Mouse (Mus musculus): ENCODE data around the gene Cry2.

Gene Cry2

DNA sequence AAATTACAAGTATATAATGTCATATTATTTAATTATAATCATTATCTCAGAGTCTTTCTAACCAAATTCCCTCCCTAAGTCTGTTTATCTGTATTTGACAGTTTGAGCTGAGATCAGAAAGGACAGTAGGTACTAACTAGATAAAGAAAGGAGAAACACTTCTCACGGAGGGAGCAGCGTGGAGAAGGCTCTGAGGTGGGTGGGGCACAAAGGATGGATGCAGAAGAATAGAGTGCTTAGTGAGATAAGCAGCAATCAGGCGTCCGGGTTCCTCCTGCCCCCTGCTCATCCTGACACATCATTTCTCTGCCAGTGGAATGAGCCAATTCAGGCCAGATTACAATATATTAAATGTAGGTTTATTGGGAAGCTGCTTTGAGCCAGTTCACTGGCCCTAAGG is 10.5 kb upstream of the Cry2 start:
- no peak for DNase-seq

DNA sequence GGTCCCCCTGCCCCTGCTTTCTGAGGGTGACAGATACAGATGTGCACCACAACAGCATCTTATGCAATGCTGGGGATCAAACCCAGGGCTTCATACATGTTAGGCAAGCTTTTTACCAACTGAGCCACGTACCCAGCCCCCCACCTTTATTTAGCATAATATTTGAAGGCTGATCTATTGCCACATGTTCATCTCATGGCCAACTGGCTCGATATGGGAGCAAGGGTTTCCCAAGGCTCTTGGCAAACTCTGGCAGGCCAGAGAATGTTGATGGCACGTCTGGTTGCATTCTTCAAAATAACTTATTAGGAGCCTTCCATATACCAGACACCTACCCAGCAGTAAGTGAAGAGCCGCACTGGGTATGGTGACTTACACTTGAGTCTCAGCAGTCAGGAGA is 9.5 kb upstream of the Cry2 start:
- no peak for DNase-seq

DNA sequence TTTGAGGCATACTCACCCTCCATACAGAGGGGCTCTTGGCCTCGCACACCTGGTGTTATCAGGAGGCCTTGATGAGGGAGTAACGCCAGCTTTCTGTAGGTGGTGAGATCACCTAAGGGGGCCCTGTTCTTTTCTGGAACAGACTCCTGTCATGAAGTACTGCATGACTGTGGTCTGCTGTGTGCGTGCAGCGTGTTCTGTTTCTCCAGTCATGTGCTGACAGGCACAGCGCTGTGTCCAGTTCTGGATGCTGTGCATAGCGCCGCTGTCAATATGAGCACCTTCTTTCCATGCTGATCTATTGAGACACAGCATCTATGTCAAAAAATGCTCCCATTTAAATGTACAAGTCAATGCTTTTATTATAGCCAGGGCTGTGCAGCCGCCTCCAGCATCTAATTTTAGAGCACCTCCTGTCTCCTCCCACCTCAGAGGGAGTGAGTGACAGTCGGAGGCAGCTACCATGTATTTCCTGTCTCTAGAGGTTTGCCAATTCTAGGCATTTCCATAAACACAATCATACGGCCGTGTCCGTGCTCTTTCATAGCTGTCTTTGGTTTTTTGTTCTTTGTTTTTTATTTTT is 8.7 kb upstream of the Cry2 start:
- DNase-seq: no peak

DNA sequence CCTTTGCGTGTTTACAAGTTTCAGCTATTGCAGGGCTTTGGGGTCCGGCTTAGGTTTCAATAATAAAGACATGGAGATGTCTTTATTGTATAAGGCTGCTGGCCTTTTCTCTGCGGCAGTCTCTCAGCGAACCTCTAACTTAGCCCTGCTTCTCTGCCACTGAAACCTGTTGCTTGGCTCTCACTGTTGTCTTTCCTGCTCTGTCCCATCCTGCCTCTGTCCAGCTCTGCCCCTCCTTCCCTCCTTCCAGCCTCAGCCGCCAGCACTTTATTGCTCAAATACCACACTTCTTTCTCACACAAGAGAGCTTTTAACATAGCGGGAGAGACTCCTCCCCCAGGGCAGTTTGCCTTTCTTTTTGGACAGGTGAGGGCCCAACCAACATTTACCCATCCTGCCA is 6.6 kb upstream of the Cry2 start:
- DNase-seq: no peak

DNA sequence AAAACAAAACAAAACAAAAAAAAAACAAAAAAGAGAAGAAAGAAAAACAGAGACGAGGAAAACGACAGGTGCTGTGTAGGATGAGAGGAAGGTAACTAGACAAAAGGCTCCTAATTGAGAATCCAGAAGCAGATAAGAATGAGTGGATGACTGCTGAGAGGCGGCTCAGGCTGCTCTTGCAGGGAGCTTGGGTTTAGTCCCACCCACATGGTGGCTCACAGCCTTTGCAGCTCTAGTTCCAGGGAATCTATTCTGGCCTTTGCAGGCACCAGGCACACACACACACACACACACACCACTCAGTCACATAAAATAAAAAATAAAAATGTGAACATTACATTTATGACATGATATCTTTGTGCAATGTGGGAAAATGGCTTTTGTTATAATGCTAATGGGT is 4.7 kb upstream of the Cry2 start:
- DNase-seq: no peak

DNA sequence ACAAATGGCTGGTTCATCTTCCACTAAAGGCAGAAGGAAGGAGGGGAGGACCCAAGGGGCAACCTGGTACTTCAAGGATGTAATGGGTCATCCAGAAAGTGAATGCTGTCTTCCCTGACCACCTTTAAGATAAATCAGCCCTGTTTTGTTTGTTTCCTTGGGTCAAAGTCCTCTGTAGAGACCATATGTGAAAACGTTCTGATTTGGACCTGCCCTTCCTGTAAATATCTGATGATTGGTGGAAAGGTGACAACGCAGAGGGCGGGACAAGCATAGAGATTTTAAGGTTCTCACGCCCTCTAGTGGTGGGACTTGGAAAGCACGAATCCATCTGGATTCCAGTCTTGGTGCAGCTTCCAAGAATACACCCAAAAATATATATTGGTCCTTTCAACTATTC is 4.0 kb upstream of the Cry2 start:
- peak; percentile 92 to 94 for DNase-seq

DNA sequence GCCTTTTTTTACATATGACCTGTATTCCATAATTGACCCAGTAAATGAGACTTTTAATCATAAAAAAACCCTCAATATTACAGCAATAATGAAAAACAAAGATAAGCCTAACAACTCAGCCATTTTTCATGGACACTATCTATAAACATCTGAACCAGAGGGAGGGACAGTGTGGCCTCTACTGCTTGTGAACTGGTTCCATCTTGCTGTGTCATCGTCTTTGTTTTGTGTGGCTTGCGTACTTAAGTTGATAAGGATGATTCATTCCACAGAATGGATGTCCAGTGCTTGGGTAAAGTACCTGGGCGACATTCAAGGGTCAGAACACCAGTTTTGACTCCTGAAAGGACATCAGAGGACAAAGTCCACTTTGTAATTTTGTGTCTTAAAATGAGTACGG is 3.5 kb upstream of the Cry2 start:
- no peak for DNase-seq

DNA sequence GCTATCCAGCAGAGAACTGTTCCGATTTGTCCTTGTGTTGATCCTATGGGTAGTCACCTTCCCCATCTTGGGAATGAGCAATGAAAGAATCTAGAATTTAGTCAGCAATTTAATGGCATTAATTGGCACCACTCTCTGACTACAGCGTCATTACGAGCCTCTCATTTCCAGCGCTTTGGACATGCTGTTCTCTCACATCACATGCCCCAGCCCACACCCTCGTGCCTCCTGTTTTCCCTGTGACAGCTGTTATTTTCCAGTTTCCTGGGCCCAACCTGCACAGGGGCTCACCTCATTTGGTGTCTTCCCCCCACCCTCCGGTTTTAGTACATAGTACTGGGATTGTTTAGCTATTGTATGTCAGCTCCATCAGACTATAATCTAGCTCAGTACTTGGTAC is 1.2 kb upstream of the Cry2 start:
- DNase-seq: no peak

DNA sequence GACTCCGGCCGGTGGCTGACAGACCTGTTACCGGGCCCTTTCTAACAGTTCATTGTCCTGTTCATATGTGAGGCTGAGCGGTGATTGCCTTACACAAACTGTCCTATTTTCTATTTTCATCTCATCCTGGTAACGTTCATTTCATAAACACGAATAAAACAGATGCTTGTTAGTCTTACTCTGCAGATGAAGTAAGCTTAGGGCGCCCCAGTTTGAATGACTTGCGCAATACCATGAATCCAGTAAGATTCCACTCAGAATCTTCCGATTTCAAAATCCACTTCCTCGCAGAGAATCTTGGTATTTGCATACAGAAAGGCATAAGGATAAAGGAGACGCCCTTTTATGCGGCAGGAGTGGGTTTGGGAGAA is 517 bp upstream of the Cry2 start:
- no peak for DNase-seq

DNA sequence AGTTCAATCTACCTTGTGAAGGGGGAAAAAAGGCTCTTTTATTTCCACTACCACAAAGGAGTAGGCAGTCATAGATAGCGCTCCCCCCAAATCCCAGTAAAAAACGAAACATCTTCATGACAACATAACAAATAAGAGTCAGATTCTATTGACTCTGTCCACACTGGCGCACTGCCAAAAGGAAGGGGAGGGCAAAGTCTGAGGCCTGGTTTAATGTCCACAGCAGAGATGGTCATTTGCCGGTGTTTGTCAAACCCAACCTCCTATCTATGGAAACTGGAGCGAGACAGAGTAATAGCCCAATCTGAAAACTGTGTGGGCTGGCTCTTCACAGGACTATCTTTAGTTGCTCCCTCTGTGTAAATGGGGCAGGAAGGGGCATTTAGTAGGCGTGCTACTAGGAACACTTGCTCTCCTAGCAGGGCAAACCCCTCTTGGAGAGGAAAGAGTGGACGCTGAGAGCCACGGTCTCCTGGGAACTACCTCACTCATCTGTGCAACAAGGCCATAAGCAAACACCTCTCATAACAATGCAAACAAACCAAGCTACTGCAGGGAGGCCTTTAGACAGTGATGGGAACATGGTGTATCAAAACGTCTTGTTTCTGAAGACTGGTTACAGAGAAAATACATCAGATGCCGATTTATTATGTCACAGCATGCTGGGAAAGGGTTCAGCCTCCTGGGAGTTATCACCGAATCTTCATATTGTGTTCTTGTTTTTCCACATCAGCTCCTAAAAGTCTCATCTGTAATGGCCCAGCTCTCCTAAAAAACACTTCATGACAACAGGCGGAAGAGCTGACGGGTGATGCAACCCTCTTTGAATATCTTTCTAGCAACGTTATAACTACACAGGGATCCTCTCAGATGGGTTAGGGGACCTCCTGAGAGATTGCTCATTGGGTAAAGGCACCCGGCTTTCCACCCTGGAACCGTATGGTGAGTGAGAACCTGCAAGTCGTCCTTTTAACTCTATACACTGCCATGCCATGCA is 1.2 kb downstream of the Cry2 start:
- peak; percentile 81 for DNase-seq

DNA sequence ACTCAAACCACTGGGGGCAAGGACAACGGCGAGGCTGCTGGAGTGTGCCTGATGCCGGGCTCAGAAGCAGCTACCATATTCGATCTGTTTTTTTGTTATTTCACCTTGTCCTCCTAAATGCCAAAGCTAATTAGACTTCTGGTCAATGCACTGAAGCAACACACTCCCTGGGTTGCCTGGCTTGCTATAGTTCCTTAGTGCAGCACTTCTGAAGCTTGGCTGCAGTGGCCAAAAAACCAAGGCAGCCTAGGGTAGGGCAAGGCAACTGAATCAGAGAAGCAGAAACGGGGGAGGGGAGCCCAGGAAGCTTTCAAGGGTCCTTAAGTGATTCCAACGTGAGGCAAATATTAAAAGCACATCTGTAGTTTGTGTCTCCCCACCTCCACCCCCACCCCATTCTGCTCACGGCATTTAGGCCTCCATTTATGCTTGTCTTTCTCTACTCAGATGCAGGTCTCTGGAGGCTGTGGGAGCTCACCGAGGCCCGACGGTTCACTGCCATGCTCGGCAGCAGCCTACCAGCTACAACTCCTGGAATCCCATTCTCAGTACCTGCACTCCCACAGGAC is 2.1 kb downstream of the Cry2 start:
- peak; percentile 55 to 57 for DNase-seq

DNA sequence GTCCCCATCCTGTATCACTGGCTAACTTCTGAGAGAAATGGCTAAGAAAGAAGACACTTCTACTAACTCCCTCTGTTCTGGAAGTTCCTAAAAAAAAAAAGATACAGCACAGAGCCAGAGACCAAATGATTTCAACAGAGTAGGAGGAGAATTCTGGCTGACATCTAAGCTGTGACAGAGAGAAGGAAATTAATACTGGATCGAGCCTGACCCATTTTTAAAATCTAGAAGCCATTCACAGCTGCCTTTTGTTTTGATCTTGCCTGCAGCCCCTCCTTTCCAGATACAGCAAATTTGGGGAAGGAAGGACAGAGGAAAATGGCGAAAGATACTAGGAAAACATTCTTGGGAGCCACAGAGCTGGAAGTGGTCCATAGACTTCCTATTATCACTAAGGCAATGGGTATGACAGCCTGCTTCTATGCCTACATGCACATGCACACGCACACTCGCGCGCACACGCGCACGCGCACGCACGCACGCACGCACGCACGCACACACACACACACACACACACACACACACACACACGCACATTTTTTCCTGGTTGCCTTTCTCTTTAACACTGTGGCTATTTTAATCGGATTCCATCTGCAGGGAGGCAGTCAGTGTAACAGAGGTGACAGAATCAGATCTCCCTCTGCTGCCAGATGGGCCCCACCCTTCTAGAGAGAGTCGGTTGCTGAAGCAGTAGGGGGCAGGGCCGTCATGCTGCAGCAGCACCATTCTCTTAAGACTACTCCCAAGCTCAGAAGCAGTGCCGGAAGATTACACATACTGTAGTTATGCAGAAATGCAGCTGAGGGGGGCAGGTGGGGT is 2.9 kb downstream of the Cry2 start:
- DNase-seq: peak; percentile 77 to 78

DNA sequence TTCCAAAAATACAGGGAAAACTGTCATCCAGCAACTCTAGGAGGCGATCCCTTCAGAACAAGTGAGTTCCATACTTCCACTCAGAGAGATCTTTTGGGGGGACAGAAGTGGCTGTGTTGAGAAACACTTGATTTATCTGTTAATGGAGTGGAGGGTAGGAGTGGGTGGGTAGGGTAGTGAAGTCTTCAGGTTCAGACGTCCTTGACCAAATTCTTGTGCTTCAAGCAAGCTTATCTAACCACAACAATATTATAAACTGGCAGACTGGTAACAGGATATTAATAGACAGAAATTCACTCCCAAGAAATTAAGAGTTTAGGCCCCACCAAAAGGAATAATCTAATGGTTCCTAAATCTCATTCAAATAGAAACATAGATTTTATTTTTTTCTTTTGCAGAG is 3.8 kb downstream of the Cry2 start:
- DNase-seq: no peak

DNA sequence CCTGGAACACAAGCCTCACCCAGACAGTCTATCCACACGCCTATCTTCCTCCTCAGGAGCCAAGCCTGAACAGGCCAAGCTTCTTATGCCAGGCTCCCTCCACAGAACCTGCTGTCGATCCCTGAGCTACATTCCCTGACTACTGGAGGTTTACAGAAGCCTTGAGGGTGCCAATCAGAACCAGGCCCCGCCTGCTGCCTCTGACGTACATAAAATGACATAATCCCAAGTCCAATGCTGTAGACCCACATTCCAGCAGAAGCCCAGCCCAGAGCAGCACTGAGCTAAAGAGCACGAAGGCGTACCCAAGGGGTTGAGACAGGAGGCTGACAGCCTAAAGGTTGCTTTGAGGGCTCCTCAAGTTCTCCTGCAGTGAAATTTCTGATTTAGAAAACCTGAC is 6.0 kb downstream of the Cry2 start:
- peak; percentile 84 to 86 for DNase-seq

DNA sequence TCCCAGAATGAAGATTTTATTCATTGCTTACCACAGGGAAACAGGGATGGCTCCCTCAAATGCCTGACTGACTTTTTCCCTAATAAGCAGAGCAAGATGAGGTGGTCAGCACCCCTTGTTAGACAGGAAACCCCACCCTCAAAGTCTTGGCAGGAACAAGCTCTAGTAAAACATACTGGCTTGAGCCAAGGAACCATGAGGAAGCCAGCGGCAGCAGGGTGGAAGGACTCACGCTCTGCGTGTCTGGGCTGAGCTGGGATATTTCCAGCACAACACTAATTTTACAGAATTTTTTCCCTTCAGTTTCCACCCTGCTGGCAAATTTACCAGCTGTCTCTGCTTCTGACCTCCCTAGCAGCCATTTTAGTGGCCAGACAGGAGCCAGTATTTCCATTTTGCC is 7.4 kb downstream of the Cry2 start:
- peak; percentile 72 to 79 for DNase-seq

DNA sequence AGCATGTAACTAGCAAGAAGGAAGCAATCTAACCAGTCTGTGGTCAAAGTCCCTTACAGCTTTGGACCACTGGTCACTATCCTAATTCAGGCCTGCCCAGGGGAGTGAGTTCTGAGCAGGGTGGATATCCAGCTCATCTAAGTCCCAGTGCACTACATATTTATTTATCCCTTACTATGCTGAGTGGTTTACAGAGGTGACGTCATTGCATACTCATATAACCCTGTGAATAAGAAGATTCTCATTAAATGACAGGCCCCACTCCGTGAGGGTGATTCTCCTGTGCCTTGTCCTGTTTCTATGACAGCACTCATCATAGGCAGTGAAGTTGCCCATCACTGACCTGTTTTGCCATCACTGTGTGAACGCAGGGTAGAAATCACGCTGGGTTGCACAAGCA is 8.5 kb downstream of the Cry2 start:
- no peak for DNase-seq

DNA sequence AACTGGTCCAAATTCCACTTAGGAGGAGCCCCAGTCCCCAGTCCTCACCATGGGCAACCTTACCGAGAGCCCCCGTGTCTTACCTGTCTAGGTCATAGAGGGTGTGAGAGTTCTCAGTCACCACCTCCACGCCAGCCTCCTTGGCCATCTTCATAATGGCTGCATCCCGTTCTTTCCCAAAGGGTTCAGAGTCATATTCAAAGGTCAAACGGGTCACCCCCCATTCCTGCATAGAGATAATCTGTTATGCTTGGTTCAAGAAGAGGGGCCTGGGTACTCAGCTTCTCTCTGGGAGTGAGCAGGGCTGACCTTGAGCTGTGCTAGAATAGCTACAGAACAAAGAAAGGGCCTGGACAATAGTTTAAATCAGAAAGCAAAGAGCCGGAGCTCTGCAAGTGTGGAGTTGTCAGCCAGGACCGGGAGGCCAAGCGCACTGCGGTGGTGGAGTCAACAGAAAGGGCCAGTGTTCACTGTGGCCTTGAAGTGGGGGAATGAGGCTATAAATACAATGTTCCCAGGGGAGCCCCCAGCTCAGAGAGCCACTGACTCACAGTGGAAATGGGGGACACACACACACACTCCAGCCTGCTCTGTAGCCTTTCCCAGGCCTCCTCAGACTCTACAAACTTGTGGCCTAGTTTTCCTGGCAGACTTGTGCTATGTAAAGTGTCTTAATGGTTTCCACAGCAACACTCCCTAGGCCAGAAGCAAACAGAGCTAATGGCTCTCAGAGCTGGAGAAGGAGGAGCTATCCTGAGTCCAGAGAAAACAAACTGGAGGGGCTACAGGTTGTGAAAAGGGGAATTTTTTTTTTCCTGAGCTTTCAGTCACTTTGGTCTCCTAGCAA is 9.2 kb downstream of the Cry2 start:
- peak in 1 of 2 experiments; percentile 36 for DNase-seq

DNA sequence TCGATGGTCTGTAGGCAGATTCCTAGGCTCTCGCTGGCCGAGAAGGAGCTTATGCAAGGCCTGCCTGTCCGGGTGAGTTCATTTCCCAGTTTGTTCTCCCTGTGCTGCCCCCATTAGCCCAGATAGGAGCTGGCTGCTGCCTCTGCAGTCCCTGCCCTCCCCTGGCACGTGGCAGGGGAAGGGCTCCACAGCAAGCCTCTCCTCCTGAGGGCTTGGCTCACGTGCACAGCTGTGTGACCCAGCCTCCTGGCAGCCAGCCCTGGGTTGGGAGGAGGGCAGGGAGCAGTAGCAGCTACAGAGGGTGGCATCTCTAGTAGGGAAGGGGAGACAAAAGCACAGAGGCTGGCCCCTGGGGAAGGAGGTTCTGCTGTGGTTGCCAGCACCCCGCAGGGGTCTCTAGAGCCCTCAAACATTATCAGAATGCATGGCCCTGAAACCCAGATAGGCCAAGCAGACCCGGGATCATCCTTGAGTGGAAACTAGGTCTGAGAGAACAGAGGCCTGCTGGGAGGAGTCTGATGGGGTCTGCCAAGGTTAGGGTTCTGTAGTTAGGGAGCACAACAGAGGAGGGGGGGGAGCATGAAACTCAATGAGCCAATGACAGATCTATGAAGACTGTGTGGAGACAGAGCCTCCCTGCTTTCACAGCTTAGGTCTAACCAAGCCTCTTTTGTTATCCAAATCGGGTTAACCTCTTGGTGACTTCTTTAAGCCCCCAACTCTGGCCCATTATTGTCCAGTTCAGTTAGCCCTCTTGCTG is 10.0 kb downstream of the Cry2 start:
- peak; percentile 85 to 90 for DNase-seq

DNA sequence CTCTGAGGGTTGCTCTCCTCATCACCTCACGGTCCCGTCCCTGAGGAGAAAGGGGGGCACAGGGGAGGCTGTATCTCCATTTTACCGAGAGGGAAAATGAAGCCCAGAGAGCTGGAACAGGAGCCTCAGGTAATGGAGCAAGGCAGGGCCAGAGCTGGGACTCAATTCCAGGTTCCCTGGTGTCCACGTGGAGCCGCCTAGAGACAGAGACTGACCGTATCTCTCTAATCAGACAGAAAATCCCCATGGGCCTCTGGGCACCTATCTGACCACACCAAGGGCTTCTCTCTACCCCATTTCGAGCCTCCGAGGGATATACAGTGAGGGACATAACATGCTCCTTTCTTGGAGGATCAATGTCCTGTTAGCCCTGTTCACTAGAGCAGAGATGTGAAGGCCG is 10.7 kb downstream of the Cry2 start:
- DNase-seq: no peak

DNA sequence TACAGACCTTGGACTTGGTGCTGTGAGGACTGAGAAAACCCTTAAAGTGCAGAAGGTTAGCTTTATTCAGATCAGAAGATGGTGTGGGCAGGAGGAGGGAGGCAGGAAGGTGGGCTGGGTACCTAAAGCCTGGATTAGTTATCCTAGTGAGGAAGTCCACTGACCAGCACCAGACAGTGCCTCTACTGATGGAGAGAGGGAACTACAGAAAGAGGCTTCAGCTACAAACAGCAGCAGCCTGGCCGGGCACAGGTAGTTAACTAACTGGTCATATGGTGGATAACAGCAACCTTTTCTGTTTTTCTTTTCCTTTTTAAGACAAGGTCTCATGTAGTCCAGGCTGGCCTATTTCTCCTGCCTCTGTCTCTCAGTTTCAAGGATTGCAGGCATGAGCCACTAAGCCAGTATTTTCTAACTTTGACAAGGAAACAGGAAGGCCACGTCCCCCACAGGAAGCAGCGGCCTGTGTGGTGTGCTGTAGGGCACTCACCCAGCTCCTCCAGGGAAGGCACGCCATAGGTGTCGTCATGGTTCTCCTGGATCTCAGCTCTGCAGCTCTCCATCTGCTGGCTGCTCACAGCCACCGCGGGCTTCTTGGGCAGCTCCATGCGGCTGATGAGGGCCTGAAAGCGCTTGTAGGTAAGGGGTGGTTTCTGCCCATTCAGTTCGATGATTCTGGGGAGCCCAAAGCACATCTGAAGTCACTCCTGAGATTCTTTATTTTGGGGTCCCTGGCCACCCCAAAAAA is 11.3 kb downstream of the Cry2 start:
- peak; percentile 53 to 66 for DNase-seq
